Mouse (Mus musculus): ENCODE measurements around the gene Casp9. TPM values are rescaled to one million over a fixed set of nuclear protein-coding genes. Genes with fewer than 3 reads are reported as not detected.
A peak's percentile ranks its signal among the peaks of the same experiment; 100 is the strongest.

Gene Casp9
- polyA plus RNA-seq, 1 experiment from 2014 or later, result 23.7 TPM

- H3K9me3 ChIP-seq (replicated peaks; ENCODE audit: control insufficient read depth, low read length), result no peaks in the 10 kb centered on the region
- peaks cover 24% of the 10 kb centered on the region; the same call in 1 of the 2 replicates for H3K36me3 ChIP-seq (ENCODE audit: control insufficient read depth, insufficient read depth, low read length)
- no peaks in the 10 kb centered on the region for H3K27me3 ChIP-seq (ENCODE audit: control insufficient read depth, insufficient read depth, low read length)
- no peak for ATAC-seq (ENCODE audit: insufficient read depth, low FRiP score)
- 93% methylated on average over 4 of the region's 4 CpGs for WGBS
- H3K9ac ChIP-seq (ENCODE audit: low read length), result no peak overlapping the region
- no peak overlapping the region for H3K4me2 ChIP-seq (ENCODE audit: low read depth, low read length)
- H3K4me1 ChIP-seq (ENCODE audit: control insufficient read depth, insufficient read depth, low read length), result no peaks in the 10 kb centered on the region
- no peak overlapping the region for H3K4me3 ChIP-seq (replicated peaks; ENCODE audit: low read length)
- H3K27ac ChIP-seq (ENCODE audit: low read length), result no peak overlapping the region
Observed at GRCm38 (mm10) chr4:141804105-141804504, 10.7 kb downstream of the Casp9 start.

DNA sequence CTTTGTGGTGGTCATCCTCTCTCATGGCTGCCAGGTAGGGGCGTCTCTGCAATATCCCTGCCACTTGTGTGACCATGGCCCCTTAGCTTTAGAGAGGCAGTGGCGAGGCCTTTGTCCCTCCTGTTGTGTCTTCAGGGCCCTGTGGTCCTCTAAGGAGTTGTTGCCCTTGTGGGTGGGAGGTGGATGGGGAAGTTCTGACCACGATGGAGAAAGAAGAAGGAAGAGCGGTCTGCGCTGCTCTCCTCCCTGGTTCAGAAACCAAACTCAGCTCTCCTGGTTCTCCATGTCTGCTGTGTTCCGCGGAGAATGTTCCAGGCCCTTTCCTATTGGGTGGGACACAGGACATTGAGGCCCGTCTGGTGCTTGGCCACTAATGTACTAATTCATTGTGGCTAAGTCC lies 12.5 kb downstream of the Casp9 start:
- Histone ChIP-seq H3K4me2 (ENCODE audit: low read depth, low read length) (no peak overlapping the region), H3K9ac (ENCODE audit: low read length) (no peak overlapping the region), H3K4me1 (ENCODE audit: control insufficient read depth, insufficient read depth, low read length) (no peaks in the 10 kb centered on the region), H3K27me3 (ENCODE audit: control insufficient read depth, insufficient read depth, low read length) (no peaks in the 10 kb centered on the region), H3K9me3 (replicated peaks; ENCODE audit: control insufficient read depth, low read length) (no peaks in the 10 kb centered on the region), H3K27ac (ENCODE audit: low read length) (no peak overlapping the region), H3K36me3 (ENCODE audit: control insufficient read depth, insufficient read depth, low read length) (peaks cover 38% of the 10 kb centered on the region), H3K4me3 (replicated peaks; ENCODE audit: low read length) (no peak overlapping the region)
- no peak for ATAC-seq (ENCODE audit: insufficient read depth, low FRiP score)
- 91% methylated on average over 8 of the region's 8 CpGs for WGBS

- no peak overlapping the region for H3K27ac ChIP-seq (ENCODE audit: low read length)
- no peaks in the 10 kb centered on the region for H3K9me3 ChIP-seq (replicated peaks; ENCODE audit: control insufficient read depth, low read length)
- H3K4me2 ChIP-seq (ENCODE audit: low read depth, low read length), result no peak overlapping the region
- no peaks in the 10 kb centered on the region for H3K4me1 ChIP-seq (ENCODE audit: control insufficient read depth, insufficient read depth, low read length)
- WGBS, result 81% methylated on average over 8 of the region's 8 CpGs
- H3K27me3 ChIP-seq (ENCODE audit: control insufficient read depth, insufficient read depth, low read length), result no peaks in the 10 kb centered on the region
- no peak for ATAC-seq (ENCODE audit: insufficient read depth, low FRiP score)
- H3K36me3 ChIP-seq (ENCODE audit: control insufficient read depth, insufficient read depth, low read length), result peaks cover 32% of the 10 kb centered on the region
- H3K4me3 ChIP-seq (replicated peaks; ENCODE audit: low read length), result no peak overlapping the region
- H3K9ac ChIP-seq (ENCODE audit: low read length), result no peak overlapping the region
Observed at GRCm38 (mm10) chr4:141809850-141810464, 16.5 kb downstream of the Casp9 start.

- ATAC-seq (ENCODE audit: insufficient read depth, low FRiP score), result no peak
Observed at GRCm38 (mm10) chr4:141810975-141811374, 17.6 kb downstream of the Casp9 start.

GRCm38 (mm10) chr4:141811375-141811774 lies 18.0 kb downstream of the Casp9 start:
- no peak for ATAC-seq (ENCODE audit: insufficient read depth, low FRiP score)
- no peaks in the 10 kb centered on the region for H3K27me3 ChIP-seq (ENCODE audit: control insufficient read depth, insufficient read depth, low read length)
- H3K36me3 ChIP-seq (ENCODE audit: control insufficient read depth, insufficient read depth, low read length), result peaks cover 25% of the 10 kb centered on the region
- H3K4me3 ChIP-seq (replicated peaks; ENCODE audit: low read length), result no peak overlapping the region
- no peak overlapping the region for H3K9ac ChIP-seq (ENCODE audit: low read length)
- H3K4me1 ChIP-seq (ENCODE audit: control insufficient read depth, insufficient read depth, low read length), result no peaks in the 10 kb centered on the region
- H3K4me2 ChIP-seq (ENCODE audit: low read depth, low read length), result no peak overlapping the region
- no peaks in the 10 kb centered on the region for H3K9me3 ChIP-seq (replicated peaks; ENCODE audit: control insufficient read depth, low read length)
- H3K27ac ChIP-seq (ENCODE audit: low read length), result no peak overlapping the region
- WGBS, result 95% methylated on average over 7 of the region's 7 CpGs

More at GRCm38 (mm10) chr4:141810975-141811374, 17.6 kb downstream of the Casp9 start:
- Histone ChIP-seq H3K4me3 (replicated peaks; ENCODE audit: low read length) (no peak overlapping the region), H3K27ac (ENCODE audit: low read length) (no peak overlapping the region), H3K4me1 (ENCODE audit: control insufficient read depth, insufficient read depth, low read length) (no peaks in the 10 kb centered on the region), H3K9ac (ENCODE audit: low read length) (no peak overlapping the region), H3K36me3 (ENCODE audit: control insufficient read depth, insufficient read depth, low read length) (peaks cover 26% of the 10 kb centered on the region), H3K9me3 (replicated peaks; ENCODE audit: control insufficient read depth, low read length) (no peaks in the 10 kb centered on the region), H3K27me3 (ENCODE audit: control insufficient read depth, insufficient read depth, low read length) (no peaks in the 10 kb centered on the region), H3K4me2 (ENCODE audit: low read depth, low read length) (no peak overlapping the region)
- 100% methylated on average over 2 of the region's 2 CpGs for WGBS

DNA sequence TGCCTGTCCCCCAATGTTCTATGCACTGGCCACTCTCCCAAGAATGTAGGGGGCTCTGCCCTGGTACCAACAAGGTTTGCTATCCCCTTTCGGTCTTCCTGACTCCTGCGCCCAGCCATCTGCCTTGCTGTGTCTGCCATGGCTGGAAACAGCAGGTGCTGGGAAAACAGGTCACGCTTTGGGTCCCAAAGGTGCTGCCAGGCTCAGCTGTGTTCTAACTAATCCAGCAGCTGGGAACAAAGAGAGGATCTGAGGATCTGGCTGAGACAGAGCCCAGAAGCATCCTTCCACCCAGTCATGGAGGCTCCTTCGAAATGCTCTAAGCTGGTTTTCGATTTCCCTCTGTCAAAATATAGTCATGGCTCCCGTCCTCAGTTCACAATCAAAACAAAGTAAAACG lies 22.9 kb downstream of the Casp9 start:
- no peak for ATAC-seq (ENCODE audit: insufficient read depth, low FRiP score)
- WGBS, result 87% methylated on average over 7 of the region's 7 CpGs
- Histone ChIP-seq H3K27ac (ENCODE audit: low read length) (no peak overlapping the region), H3K9me3 (replicated peaks; ENCODE audit: control insufficient read depth, low read length) (no peaks in the 10 kb centered on the region), H3K4me2 (ENCODE audit: low read depth, low read length) (no peak overlapping the region), H3K36me3 (ENCODE audit: control insufficient read depth, insufficient read depth, low read length) (peaks cover 3% of the 10 kb centered on the region; the same call in 1 of the 2 replicates), H3K9ac (ENCODE audit: low read length) (no peak overlapping the region), H3K27me3 (ENCODE audit: control insufficient read depth, insufficient read depth, low read length) (no peaks in the 10 kb centered on the region), H3K4me1 (ENCODE audit: control insufficient read depth, insufficient read depth, low read length) (no peaks in the 10 kb centered on the region), H3K4me3 (replicated peaks; ENCODE audit: low read length) (no peak overlapping the region)

- 0 out of 2 replicates have a peak overlapping the region, but pooled peaks have one; percentile 24 for H3K27ac ChIP-seq (ENCODE audit: low read length)
- H3K4me1 ChIP-seq (ENCODE audit: control insufficient read depth, insufficient read depth, low read length), result no peaks in the 10 kb centered on the region
- no peak overlapping the region for H3K4me2 ChIP-seq (ENCODE audit: low read depth, low read length)
- no peaks in the 10 kb centered on the region for H3K9me3 ChIP-seq (replicated peaks; ENCODE audit: control insufficient read depth, low read length)
- WGBS, result 67% methylated on average over 14 of the region's 14 CpGs
- no peak overlapping the region for H3K4me3 ChIP-seq (replicated peaks; ENCODE audit: low read length)
- H3K27me3 ChIP-seq (ENCODE audit: control insufficient read depth, insufficient read depth, low read length), result no peaks in the 10 kb centered on the region
- peak; percentile 16; the same call in 1 of the 2 replicates for ATAC-seq (ENCODE audit: insufficient read depth, low FRiP score)
- peaks cover 3% of the 10 kb centered on the region; the same call in 1 of the 2 replicates for H3K36me3 ChIP-seq (ENCODE audit: control insufficient read depth, insufficient read depth, low read length)
- 0 out of 2 replicates have a peak overlapping the region, but pooled peaks have one; percentile 0 for H3K9ac ChIP-seq (ENCODE audit: low read length)
Observed at GRCm38 (mm10) chr4:141816776-141817655, 23.6 kb downstream of the Casp9 start.

- no peak overlapping the region for H3K4me3 ChIP-seq (replicated peaks; ENCODE audit: low read length)
- H3K9me3 ChIP-seq (replicated peaks; ENCODE audit: control insufficient read depth, low read length), result no peaks in the 10 kb centered on the region
- H3K27ac ChIP-seq (ENCODE audit: low read length), result no peak overlapping the region
- 76% methylated on average over 10 of the region's 10 CpGs for WGBS
- no peaks in the 10 kb centered on the region for H3K36me3 ChIP-seq (ENCODE audit: control insufficient read depth, insufficient read depth, low read length)
- H3K4me2 ChIP-seq (ENCODE audit: low read depth, low read length), result no peak overlapping the region
- no peak overlapping the region for H3K9ac ChIP-seq (ENCODE audit: low read length)
- H3K4me1 ChIP-seq (ENCODE audit: control insufficient read depth, insufficient read depth, low read length), result no peaks in the 10 kb centered on the region
- no peaks in the 10 kb centered on the region for H3K27me3 ChIP-seq (ENCODE audit: control insufficient read depth, insufficient read depth, low read length)
- ATAC-seq (ENCODE audit: insufficient read depth, low FRiP score), result no peak
Observed at GRCm38 (mm10) chr4:141817706-141818105, 24.3 kb downstream of the Casp9 start.

DNA sequence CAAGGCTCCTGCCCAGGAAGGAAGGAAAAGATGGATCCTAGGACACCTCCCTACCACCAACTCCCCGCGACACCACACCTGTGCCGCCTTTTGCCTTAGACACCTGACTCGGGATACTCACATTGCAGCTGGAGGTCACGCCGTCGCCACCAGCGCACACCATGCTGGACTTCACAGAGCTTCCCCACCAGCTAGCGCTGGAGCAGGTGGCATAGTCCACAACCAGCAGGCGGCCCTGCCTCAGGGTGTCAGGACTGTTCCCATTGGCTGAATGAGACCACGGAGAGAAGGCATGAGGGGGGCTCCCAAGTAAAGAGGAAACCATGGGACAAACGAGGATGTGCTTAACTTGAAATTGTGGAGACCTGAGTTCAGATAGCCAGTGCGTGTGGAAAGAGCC lies 25.4 kb downstream of the Casp9 start:
- WGBS, result 78% methylated on average over 13 of the region's 13 CpGs
- Histone ChIP-seq H3K36me3 (ENCODE audit: control insufficient read depth, insufficient read depth, low read length) (no peaks in the 10 kb centered on the region), H3K4me1 (ENCODE audit: control insufficient read depth, insufficient read depth, low read length) (no peaks in the 10 kb centered on the region), H3K4me2 (ENCODE audit: low read depth, low read length) (no peak overlapping the region), H3K9ac (ENCODE audit: low read length) (no peak overlapping the region), H3K9me3 (replicated peaks; ENCODE audit: control insufficient read depth, low read length) (no peaks in the 10 kb centered on the region), H3K27me3 (ENCODE audit: control insufficient read depth, insufficient read depth, low read length) (no peaks in the 10 kb centered on the region), H3K4me3 (replicated peaks; ENCODE audit: low read length) (no peak overlapping the region), H3K27ac (ENCODE audit: low read length) (no peak overlapping the region)
- no peak for ATAC-seq (ENCODE audit: insufficient read depth, low FRiP score)
